Comparison of ENCODE assay signal across 9 mouse cellular contexts in the genomic region with DNA sequence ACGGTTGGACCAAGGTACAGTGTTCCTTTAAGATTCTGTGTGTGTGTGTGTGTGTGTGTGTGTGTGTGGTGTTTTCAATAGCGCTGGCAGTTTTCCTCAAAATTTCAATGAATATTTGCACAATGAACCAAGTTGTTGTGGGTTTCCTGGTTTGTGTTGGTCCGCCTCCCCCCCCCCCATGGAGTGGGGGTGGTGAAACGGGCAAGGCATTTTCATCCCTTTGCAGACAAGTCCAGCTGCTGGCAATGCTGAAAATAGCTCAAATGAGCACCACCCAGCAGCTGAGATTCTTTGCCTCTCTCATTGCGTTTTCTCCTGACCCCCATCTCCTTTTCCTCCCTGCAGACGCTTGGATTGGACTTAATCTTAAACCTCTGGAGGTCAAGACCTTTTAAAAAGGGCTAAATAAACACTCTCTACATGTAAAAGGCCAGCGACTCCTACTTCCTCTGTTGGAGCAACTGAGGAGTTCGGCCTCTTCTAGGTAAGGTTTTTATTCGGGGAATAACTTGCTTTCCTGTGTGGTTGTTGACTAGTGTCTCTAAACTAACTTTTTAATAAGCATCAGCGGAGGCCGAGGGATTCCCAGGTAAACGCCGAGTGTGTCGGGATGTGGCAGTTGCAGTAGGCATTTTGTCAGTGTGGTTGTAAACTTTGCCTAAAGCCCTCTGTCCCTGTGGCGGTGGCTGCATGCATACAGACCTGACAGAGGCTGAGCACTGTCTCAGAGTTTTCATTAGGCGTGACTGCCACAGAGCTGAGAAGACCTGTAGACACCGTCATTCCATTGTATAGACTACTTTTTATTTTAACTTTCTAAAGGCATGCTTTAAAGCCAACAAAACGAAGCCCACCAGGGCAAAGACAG.
DNase-seq lines count a peak whose midpoint lies in the region; ATAC-seq and TF ChIP-seq lines count a peak whose summit lies in the region.
"Had no signal": no experiment of that assay in that cellular context is flagged by ENCODE, and none has a peak within 500 bp of the region (broad histone marks: within the 10 kb centered on the region; RNA-seq: fewer than 3 reads in every experiment).

No protein-coding gene starts in this region.

- no peak overlapping the region for H3K4me2 ChIP-seq in forebrain, embryonic 15.5 days (replicated peaks)
- H3K4me2 ChIP-seq: hindbrain, embryonic 15.5 days had no signal

- ATAC-seq in forebrain, embryonic 15.5 days (replicated peaks), result no peak

- no peak for TF ChIP-seq POLR2A in olfactory bulb, adult 2 months (IDR thresholded peaks at IDR 0.05; ENCODE audit: insufficient read depth, low read depth, low read length)

- no peaks in the 10 kb centered on the region for H3K9me3 ChIP-seq in forebrain, embryonic 15.5 days
- H3K9me3 ChIP-seq: hindbrain, embryonic 15.5 days had no signal

- H3K4me1 ChIP-seq in olfactory bulb, adult 2 months (ENCODE audit: control insufficient read depth, insufficient read depth, low read length), result peaks cover 10% of the 10 kb centered on the region; the same call in 1 of the 2 replicates
- peaks cover 25% of the 10 kb centered on the region for H3K4me1 ChIP-seq in forebrain, embryonic 15.5 days
- H3K4me1 ChIP-seq: hindbrain, embryonic 15.5 days had no signal

- TF ChIP-seq CTCF in layer of hippocampus, adult 2 months (conservative IDR thresholded peaks at IDR 0.05), result no peak
- no peak for TF ChIP-seq CTCF in olfactory bulb, adult 2 months (IDR thresholded peaks at IDR 0.05; ENCODE audit: insufficient read depth, low read depth, low read length)

- no peak for DNase-seq in layer of hippocampus, adult 2 months (ENCODE audit: low spot score in 2 of 2)
- DNase-seq in layer of hippocampus, adult 18-20 months (ENCODE audit: low spot score in 2 of 2), result no peak
- DNase-seq in heart, adult 18-20 months, result peak; percentile 56 to 59
- DNase-seq in kidney, postnatal 36 days, result peak; percentile 12 to 29
- DNase-seq in layer of hippocampus, postnatal 25 days (ENCODE audit: extremely low spot score in 1 of 2, low spot score in 1 of 2), result no peak
- DNase-seq in right cerebral cortex, postnatal 36 days (ENCODE audit: low spot score in 2 of 2), result no peak

- H3K9ac ChIP-seq in forebrain, embryonic 15.5 days (replicated peaks), result no peak overlapping the region
- H3K9ac ChIP-seq: hindbrain, embryonic 15.5 days had no signal

- H3K27ac ChIP-seq in layer of hippocampus, adult 2 months, result peak overlapping the region; percentile 73
- no peak overlapping the region; the same call in 1 of the 2 replicates for H3K27ac ChIP-seq in olfactory bulb, adult 2 months (ENCODE audit: insufficient read depth, low read depth, low read length)
- H3K27ac ChIP-seq in forebrain, embryonic 15.5 days (replicated peaks), result no peak overlapping the region
- H3K27ac ChIP-seq: hindbrain, embryonic 15.5 days had no signal

- no peaks in the 10 kb centered on the region for H3K27me3 ChIP-seq in forebrain, embryonic 15.5 days
- H3K27me3 ChIP-seq: hindbrain, embryonic 15.5 days had no signal

- H3K36me3 ChIP-seq in forebrain, embryonic 15.5 days, result 0 out of 2 replicates have a peak, but pooled peaks cover 3% of the 10 kb centered on the region

- 54% methylated on average over 18 of the region's 18 CpGs for WGBS in olfactory bulb, adult 2 months
- 33% methylated on average over 18 of the region's 18 CpGs for WGBS in forebrain, embryonic 15.5 days

- peak overlapping the region; percentile 36 for H3K4me3 ChIP-seq in layer of hippocampus, adult 2 months
- H3K4me3 ChIP-seq in olfactory bulb, adult 2 months (ENCODE audit: insufficient read depth, low read depth, low read length), result peak overlapping the region; percentile 31
- no peak overlapping the region for H3K4me3 ChIP-seq in forebrain, embryonic 15.5 days
- H3K4me3 ChIP-seq: hindbrain, embryonic 15.5 days had no signal

Comparison
In these comparisons a context has a peak if more than half of its experiments do, and no peak if none do; other contexts are left out.
1. DNase-seq: peak in heart, adult 18-20 months (2 of 2) and kidney, postnatal 36 days (2 of 2); none in layer of hippocampus, adult 2 months (0 of 2), layer of hippocampus, adult 18-20 months (0 of 2), layer of hippocampus, postnatal 25 days (0 of 2) and right cerebral cortex, postnatal 36 days (0 of 2).